13 mouse cellular contexts compared by ENCODE assay signal in the genomic region with DNA sequence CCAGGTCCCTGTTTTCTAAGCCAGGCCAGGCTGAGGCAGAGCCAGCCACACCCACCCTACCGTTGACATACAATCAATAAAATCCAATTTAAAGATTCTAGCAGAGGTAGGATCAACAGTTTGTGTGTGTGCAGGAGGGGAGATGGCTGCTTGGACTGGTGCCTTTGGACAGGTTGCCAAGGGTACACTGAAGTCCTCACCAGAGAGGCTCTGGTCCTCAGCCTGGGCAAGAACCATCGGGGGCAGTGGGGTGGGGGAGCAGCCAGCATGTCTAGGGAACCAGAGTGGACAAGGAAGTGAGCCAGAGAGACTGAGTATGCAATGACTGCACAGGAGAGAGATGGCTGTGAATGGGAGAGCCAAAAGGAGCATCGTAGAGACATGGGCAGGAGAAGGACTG. TPM values are rescaled to one million over a fixed set of nuclear protein-coding genes. Genes with fewer than 3 reads are reported as not detected.
"Had no signal": no experiment of that assay in that cellular context is flagged by ENCODE, and none has a peak within 500 bp of the region (broad histone marks: within the 10 kb centered on the region; RNA-seq: fewer than 3 reads in every experiment).

No protein-coding gene starts in this region.

- DNase-seq: retina, postnatal 1 day; right cerebral cortex, adult 18-20 months; right cerebral cortex, postnatal 14 days; right cerebral cortex, postnatal 25 days; right cerebral cortex, postnatal 4 days; spleen, adult 18-20 months; thymus, adult 18-20 months; thymus, adult 2 months; thymus, postnatal 14 days; thymus, postnatal 25 days; thymus, postnatal 36 days; thymus, postnatal 4 days had no signal

RNA-seq across cellular contexts. Expression of a gene that starts 43.8 kb away (rescaled TPM):
- total RNA-seq: neutrophil, adult 5-6 weeks had no signal
